Mouse (Mus musculus) 3T3-L1 (cell line): ENCODE results near the gene Pfn4.
"Not testable (repeated sequence)": the region's sequence is repeated elsewhere in the genome, so short reads cannot be mapped to it uniquely, and the experiment has no call there.

Experiments
- DNase-seq: peaks from one replicate; pipeline ENCODE4 v3.0.0-alpha.2; 2015; ENCODE audit warnings: low read depth, low spot score

Gene Pfn4

DNA sequence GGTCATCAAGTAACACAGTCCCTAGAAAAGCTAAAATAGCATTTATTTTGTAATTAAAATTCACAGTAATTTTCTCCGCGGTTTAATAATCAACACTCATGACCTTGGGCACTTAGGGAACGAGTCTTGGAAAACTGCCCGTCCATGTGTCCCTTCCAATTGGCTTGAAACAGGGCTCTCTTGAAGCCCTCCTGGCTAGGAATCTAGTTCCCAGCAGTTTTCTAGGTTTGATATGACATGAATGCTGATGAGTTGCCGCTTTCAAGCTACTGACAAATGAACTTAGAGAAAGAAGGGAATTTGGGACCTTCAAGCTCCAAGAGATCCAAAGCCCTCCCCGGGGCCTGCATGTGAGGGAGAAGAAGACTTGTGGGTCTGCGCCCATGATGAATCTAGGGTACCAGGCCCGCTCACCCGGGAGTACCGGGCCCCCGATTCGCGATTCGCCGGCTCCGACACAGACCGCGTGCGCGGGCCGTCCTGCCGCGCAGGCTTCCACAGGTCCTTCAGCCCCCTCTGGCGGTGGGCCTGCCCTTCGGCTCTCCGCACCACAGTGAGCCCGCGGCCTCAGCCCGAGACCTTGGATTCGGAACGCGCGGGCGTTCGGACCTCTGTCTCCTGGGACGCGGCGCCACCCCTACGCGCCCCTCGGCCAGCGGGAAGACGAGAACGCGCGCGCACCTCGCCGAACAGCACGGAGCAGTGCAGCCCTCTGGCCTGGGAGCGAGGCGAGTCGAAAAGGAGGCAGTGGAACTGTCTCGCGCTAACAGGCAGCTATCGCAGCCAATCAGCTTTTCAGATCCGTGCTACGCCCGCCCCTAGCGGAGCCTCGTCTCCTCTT, at the start of gene Pfn4, which contains the start of gene Fam228b:
Gene Pfn4, plus strand, starts transcription at position 531 of the 841 bp plus-strand sequence.
Gene Fam228b, minus strand, starts transcription at position 776 of the 841 bp plus-strand sequence.
- peak; percentile 85 for DNase-seq

DNA sequence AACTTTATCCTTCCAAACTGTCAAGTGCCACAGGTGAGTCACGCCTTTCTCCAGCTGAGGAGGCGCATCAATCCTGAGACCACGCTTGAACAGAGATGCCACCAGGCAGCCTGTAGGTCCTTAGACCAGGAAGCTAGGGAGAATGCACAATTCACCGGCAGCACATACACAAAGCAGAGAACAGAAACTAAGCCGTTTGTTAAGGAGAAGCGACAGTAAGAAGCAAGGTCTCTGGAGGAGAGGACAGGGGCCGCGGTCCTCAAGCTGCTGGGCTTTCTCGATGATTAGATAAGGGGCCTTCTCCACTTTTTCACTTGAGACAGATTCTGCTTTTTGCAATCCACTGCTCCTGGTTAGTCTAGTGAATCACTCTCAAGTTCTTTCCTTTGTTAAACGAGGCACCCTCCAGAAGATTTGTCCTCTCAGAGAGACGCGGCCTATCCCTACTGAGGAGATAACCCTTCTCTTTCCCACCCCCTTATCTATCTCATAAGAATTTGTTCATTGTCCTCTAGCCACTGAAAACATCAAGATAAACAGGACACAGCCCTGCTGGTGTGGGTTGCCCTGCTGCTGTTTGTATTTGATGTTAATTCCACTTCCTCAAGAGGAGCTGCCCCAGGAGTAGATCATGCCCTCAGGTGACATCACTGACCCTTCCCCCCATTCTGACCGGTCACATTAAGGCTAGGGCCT, 49.6 kb upstream of the Pfn4 start:
- DNase-seq: no peak

DNA sequence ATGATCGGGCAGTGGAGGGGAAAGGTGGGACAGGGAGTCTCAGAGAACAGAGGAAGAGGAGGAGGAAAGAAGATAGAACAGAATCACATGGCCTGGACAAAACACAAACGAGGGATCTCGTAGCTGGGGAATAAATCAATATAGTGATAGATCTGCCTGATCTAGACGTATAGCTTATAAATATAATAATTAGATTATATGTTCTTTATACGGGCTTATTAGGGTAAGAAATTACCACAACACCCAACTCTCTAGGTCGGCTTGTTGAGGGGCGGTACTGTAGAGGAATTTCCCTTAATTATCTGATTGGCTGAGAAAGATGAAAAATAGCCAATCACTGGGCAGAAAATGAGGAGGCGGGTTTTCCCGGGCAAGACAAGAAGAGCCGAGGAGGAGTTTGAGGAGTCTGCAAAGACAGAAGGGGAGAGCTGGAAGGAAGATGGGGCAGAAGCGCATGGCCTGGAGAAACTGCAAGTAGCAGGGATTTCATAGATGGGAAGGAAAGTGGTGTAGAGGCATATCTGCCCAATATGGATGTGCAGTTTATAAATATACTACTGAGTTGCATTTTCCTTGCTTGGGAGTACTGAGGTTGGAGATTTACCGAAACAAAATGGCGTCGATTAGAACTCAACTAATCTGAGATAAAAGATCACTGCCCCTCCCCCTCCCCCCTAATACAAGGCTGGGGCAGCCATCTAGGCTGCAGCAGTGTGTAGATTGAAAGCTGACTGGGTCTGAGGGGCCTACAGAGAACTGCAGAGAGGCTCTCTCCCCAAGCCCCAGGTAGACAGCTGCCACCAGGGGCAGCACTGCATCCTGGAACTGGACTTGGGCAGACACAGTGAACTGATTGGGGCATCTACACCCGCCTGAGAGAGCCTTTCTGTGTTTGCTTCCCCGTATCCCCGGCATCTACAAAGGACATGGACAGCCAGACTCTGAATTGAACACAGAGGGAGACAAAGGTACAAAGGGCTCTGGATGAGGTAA, 48.8 kb upstream of the Pfn4 start:
- peak; percentile 7 for DNase-seq

DNA sequence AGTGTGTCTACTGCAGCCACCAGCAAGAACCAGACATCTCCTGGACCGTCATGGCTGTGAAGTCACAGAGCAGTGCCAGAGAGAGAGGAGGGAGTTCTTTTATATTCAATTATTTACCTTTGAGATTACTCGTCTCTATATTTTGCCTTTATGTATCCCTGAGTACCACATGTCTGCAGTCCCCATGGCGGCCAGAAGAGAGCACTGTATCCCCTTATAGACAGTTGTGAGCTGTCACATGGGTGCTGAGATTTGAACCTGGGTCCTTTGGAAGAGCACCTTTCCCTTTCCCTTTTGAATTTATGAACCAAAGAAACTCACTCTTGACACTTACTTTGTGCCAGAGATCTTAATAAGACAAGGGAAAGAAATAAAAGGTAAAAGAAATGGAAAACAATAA, 39.7 kb upstream of the Pfn4 start:
- peak; percentile 16 for DNase-seq

DNA sequence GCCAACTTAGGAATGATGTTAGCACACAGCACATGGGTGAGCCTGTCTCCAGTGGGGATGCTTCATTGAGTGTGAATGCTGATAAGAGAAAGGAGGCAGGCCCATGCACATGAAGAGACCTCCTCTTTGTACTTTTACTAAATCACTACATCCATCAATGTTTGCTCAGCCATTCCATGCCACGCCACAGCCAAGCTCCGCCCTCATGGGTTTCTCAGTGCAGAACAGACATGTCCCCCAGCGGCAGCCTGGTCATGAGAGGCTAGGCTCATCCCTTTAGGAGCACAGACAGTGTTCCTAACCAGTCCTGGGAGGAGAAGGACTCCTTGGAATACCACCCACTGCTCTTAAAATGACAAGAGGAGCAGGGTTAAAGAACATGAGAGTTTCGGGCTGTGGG, 37.2 kb upstream of the Pfn4 start:
- no peak for DNase-seq

DNA sequence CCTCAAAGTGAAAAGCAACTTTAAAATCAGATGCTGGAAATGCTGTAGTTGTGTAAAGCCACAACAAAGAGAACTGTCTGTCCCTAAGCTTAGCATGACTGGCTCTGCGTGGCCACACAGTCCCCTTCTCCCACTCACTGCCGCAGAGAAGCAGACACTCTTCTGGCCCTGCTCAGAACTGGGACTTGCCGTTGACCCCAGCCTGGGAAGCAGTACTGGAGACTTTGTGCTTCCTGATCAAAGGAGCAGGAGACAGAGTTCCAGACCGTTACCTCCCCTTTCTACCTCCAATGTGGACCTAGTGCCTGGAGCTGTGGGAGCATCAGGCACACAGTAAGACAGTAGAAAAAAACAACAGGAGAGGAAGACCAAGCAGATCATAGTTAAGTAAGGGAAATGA, 36.5 kb upstream of the Pfn4 start:
- DNase-seq: no peak

DNA sequence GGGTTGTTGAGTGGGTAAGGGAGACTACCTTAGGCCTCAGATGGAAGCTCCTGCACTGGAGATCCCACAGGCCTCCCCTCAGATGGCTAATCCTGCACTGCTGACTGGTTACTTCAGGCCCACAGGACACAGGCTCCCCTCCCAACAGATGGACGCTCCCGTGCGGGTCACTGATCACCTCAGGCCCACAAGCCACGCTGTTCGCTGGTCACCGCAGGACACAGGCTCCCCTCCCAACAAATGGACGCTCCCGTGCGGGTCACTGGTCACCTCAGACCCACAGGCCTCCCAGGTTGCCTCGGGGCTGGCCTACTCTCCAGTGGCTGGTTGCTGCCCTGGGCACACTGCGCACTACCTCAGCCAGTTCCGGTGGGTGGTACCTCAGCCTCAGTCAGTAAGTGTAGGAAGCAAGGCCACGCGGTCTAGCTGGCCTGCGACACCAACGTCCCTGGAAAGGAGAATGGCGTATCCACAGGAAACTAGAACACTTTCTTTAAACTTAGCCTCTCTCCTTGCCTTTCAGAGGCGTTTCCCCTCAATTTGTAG, 30.7 kb upstream of the Pfn4 start, which contains the start of gene Fam228a:
Gene Fam228a, minus strand, starts transcription at position 400 of the 546 bp plus-strand sequence.
- no peak for DNase-seq

DNA sequence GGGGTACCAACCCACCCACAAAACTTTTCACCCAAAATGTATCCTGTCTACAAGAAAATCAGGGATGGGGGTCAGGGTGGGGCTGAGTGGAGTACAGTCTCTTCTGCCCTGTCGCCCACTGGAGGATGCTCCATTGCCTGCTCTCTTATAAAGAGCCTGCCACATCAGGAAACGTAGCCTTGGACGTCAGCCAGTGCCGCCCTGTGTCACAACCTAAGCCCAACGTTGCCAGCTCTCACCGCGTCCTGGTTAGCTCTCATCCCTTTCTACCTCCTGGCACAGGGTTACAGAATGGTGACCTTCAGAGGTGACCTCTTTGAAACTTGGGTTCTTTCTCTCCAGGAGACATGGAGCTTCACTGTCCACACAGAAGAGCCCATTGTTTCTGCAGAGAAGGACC, 28.0 kb upstream of the Pfn4 start:
- DNase-seq: no peak

DNA sequence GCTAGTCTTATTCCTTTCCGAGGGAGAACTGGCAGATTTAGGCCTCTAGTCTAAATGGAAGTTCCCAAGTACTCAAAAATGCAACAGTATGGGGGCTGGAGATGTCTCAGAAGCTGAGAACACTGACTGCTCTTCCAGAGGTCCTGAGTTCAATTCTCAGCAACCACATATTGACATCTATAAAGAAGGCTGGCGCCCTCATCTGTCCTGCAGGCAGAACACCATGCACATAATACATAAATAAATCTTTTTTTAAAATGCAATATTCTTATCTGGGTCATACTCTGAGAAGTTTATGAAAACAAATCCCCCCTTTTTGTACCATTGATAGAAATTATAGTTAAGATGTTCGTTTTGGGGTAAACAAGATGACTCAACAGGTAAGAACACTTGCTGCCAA, 26.6 kb upstream of the Pfn4 start:
- peak; percentile 15 for DNase-seq

DNA sequence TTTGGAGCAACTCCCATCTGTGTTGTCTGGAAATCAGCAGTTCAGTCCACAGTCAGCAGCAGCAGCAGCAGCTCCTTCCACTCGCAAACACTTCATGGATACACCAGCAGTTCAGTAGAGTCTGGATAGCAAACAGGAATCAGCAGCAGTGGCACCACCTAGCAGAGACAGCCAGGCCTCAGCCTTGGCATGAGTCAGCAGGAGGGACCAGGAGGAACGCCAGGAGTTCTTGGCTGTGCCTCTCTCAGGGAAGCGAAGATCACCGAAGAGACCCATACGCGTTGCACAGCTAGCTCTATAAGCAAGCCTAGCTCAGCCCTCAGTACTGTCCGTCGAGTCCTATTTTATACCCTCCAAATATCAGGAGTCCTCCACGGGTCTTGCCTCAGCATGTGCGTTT, 24.3 kb upstream of the Pfn4 start:
- peak; percentile 34 for DNase-seq

DNA sequence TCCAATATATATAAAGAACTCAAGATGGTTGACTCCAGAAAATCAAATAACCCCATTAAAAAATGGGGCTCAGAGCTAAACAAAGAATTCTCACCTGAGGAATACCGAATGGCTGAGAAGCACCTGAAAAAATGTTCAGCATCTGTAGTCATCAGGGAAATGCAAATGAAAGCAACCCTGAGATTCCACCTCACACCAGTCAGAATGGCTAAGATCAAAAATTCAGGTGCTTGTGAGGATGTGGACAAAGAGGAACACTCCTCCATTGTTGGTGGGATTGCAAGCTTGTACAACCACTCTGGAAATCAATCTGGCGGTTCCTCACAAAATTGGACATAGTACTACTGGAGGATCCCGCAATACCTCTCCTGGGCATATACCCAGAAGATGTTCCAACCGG, 14.4 kb upstream of the Pfn4 start:
- DNase-seq: not testable (repeated sequence)

DNA sequence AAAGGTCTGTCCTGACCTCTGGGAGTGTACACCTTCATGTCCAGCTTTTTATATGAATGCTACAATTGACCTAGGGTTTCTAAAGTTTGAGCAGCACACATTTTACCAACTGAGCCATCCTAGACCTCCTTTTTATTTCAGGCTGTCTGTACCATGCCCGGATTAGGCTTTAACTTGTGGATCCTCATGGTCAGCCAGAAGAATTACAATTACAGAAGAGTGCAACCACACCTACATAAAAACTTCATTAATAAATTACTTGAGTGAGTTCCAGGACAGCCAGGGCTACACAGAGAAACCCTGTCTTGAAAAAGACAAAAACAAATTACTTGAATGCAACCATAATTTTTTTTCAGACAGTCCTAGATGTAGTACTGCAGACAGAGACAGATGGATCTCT, 11.8 kb upstream of the Pfn4 start:
- DNase-seq: no peak

DNA sequence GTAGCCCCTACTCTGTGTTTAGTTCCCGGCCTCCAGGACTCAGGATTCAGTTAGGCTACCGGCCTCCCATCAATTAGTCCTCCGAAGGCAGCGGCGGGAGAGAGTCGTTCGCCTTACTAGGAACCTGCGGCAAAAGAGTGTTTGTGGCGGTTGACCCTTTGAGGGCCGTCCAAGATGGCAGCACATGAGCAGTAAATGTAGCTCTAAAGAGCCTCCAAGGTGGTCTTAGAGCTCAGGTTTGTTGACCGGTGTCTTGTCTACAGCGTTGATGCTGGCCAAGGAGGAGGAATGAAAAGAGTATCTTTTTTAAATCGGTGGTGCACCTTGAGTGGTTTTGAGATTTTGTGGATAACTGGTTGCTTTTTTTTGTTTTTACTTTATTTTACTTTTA, 506 bp downstream of the Pfn4 start:
- no peak for DNase-seq

DNA sequence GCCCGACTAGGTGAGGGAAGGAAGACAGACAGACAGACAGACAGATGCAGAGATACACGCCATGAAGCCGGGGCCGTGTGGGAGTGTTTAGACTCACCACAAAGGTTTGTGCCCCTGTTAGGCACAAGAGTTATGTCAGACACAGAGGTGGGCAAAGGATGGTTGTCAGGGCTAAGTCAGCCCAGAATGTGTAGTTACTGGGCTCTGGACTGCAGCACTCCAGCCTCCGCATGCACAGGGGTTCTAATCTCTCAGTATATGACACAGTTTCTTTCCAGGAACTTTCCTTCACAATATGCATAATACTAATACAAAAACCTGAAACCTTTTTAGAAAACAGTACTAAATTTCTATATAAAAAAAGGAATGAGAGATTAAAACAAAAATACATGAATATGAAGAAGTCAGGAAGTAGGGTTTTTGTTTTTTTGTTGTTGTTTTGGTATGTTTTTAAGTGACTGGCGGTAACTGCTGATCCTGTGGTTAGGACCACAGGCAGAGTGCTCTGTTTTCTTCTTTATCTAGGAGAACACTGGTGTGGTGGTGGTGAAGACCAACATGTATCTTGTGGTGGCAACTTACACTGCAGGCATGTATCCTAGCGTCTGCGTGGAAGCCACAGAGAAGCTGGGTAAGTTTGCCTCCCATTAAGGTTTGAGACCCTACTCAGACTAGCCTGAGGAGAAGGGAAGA, 6.2 kb downstream of the Pfn4 start:
- no peak for DNase-seq

DNA sequence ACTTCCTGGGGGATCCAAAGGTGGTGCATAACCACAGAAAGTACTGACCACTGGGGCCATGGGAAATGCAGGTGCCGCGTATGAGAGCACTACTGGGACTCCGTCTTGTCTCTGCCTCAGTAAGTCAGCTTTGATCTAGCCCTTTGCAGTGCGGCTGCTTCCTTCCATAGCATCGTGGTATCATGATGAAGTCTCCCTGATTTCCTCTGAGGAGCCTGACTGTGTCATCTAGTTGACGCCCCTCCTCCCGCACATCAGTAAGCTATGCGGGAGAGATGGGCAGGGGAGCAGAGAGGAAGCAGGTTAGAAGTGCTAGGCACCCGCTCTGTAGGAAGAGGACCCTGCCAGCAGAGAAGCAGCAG, 6.7 kb downstream of the Pfn4 start:
- DNase-seq: no peak

DNA sequence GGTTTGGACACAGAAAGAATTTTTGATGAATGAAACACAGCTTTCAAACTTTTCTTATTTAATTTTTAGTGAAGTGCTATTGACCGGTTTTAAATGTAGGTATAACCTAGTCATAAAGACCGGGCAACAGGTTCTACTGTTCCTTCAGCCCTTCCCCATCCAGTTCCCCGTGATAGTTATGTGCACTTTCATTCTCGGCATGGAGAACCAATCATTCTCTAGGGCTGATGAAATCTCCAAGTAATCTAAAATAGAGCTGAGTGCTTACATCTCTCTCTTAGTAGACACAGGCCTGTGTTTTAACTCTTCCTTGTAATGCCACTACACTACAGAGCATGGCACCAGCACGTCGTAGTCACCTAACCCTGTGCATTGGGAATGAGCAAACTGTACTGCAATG, 8.9 kb downstream of the Pfn4 start:
- peak; percentile 11 for DNase-seq

DNA sequence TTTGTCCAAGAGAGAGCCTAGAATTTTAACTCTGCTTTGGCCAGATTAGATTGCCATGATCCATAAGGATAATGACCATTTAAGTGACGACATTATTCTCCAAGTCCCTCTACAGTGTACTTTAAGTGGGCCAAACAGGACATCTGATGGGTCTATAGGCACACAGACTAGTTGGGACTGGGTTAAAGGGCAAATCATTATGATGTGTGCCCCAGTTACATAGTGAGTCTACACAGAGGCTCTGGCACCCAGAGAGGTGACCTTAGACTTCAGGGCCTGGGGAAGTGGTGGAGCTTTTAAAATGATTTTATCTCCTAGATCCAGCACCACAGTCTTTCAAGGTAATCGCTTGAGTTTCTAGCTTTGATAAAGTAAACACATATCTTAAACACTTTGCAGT, 11.4 kb downstream of the Pfn4 start:
- no peak for DNase-seq

DNA sequence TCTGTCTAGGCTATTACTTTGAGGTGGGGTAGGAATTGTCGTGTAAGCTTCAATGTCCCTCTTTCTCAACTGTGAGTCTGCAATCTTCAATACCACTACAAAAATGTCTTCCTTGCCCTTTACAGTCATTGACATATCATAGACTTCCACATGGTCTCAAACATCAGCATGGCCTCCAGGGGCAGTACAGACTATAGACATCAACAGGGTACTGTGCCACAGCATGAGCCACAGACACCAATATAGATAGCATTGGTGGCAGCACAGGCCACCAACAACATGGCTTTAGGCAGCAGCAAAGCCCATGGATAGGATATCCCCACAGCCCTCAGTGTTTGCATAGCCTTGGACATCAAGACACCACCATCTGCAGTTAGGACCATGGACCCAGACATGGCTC, 12.4 kb downstream of the Pfn4 start:
- DNase-seq: no peak

DNA sequence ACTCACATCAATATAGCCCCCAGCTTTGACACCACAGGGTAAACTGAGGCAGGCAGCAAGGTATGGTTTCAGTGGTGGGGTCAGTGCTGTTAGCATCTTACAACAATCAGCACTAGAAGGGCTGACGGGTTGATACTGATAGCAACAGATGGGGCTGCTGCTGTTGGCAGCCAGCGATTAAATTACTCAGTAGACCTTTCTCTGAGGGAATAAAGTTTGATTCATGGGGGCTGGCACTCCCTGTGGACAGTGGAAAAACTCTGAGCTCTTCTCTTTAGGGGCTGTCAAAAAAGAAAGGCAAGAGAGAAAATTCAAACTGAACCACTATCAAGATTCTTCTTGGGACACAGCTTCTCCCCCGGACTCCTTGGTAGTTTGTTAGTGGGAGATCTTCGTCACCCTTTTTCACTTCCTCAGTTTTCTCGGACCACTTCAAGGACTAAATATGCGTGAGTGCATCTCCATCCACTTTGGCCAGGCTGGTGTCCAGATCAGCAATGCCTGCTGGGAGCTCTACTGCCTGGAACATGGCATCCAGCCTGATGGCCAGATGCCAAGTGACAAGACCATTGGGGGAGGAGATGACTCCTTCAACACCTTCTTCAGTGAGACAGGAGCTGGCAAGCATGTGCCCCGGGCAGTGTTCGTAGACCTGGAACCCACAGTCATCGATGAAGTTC, 13.0 kb downstream of the Pfn4 start:
- not testable (repeated sequence) for DNase-seq

DNA sequence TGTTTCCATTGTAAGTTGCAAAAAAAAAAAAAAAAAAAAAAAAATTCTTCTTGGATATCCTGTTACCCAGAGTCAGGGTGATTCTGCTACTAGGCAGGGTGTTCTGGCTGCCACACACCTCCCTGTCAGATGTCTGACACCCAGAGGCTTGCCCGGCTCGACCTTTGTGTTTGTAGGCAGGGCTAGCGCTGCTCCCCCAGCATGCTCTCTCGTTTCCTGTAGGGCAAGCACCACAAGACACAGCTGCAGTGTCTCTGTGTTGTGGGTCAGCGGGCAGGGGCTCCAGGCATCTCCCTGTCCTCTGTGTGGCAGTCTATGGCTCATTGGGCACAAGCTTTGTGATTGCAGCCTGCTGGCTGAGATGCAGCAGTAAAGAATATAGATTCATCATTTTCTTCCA, 14.8 kb downstream of the Pfn4 start:
- DNase-seq: no peak
